In genomic region chr16:20591076-20591705, GRCm38 (mm10) we compare ENCODE assay signal across 9 mouse cellular contexts. TPM values are rescaled to one million over a fixed set of nuclear protein-coding genes. Genes with fewer than 3 reads are reported as not detected.
DNase-seq lines count a peak whose midpoint lies in the region; ATAC-seq and TF ChIP-seq lines count a peak whose summit lies in the region.
"Had no signal": no experiment of that assay in that cellular context is flagged by ENCODE, and none has a peak within 500 bp of the region (broad histone marks: within the 10 kb centered on the region; RNA-seq: fewer than 3 reads in every experiment).

No protein-coding gene starts in this region.

- WGBS in forebrain, embryonic 15.5 days: 3% methylated on average over 44 of the region's 48 CpGs
- WGBS in liver, embryonic 15.5 days (ENCODE audit: insufficient replicate concordance): 5% methylated on average over 48 of the region's 48 CpGs

- H3K27me3 ChIP-seq in ES-Bruce4 (ENCODE audit: control insufficient read depth, insufficient read depth, low read length, poor library complexity, severe bottlenecking): no peaks in the 10 kb centered on the region; the same call in 1 of the 2 replicates
- peaks cover 56% of the 10 kb centered on the region for H3K27me3 ChIP-seq in forebrain, embryonic 15.5 days
- peaks cover 76% of the 10 kb centered on the region for H3K27me3 ChIP-seq in liver, embryonic 15.5 days

- H3K4me3 ChIP-seq in ES-Bruce4 (ENCODE audit: low read depth, low read length): peak overlapping the region; percentile 35
- peak overlapping the region; percentile 14 for H3K4me3 ChIP-seq in forebrain, embryonic 15.5 days
- H3K4me3 ChIP-seq in liver, embryonic 15.5 days (replicated peaks): 0 out of 2 replicates have a peak overlapping the region, but pooled peaks have one; percentile 4
- no peak overlapping the region for H3K4me3 ChIP-seq in layer of hippocampus, adult 2 months

- no peak overlapping the region for H3K27ac ChIP-seq in ES-Bruce4 (ENCODE audit: insufficient read depth, low read length)
- no peak overlapping the region for H3K27ac ChIP-seq in forebrain, embryonic 15.5 days (replicated peaks)
- H3K27ac ChIP-seq in liver, embryonic 15.5 days (replicated peaks): no peak overlapping the region
- no peak overlapping the region for H3K27ac ChIP-seq in layer of hippocampus, adult 2 months

- peak overlapping the region; percentile 98 for H3K4me2 ChIP-seq in forebrain, embryonic 15.5 days (replicated peaks)
- H3K4me2 ChIP-seq in liver, embryonic 15.5 days: peak overlapping the region; percentile 68

- no peak for TF ChIP-seq EP300 in ES-Bruce4 (IDR thresholded peaks at IDR 0.05; ENCODE audit: insufficient read depth, low read depth, low read length)

- no peak overlapping the region for H3K9ac ChIP-seq in ES-Bruce4 (ENCODE audit: low read depth, poor library complexity, severe bottlenecking)
- H3K9ac ChIP-seq in forebrain, embryonic 15.5 days (replicated peaks): no peak overlapping the region
- no peak overlapping the region for H3K9ac ChIP-seq in liver, embryonic 15.5 days

- H3K4me1 ChIP-seq in ES-Bruce4 (ENCODE audit: control insufficient read depth, insufficient read depth, low read length): no peaks in the 10 kb centered on the region
- peaks cover 23% of the 10 kb centered on the region for H3K4me1 ChIP-seq in forebrain, embryonic 15.5 days
- peaks cover 48% of the 10 kb centered on the region for H3K4me1 ChIP-seq in liver, embryonic 15.5 days (replicated peaks)

- DNase-seq in gastrocnemius, postnatal 10 days: peak; percentile 15
- DNase-seq in gastrocnemius, postnatal 36 days: no peak
- DNase-seq in layer of hippocampus, adult 2 months (ENCODE audit: low spot score in 2 of 2): no peak
- DNase-seq in thymus, postnatal 10 days (ENCODE audit: low spot score in 2 of 2): no peak
- DNase-seq: cerebellum, adult 11 months had no signal

- no peaks in the 10 kb centered on the region for H3K9me3 ChIP-seq in ES-Bruce4 (replicated peaks; ENCODE audit: control insufficient read depth, insufficient read depth, low read length, poor library complexity, severe bottlenecking)
- H3K9me3 ChIP-seq in forebrain, embryonic 15.5 days: no peaks in the 10 kb centered on the region
- H3K9me3 ChIP-seq in liver, embryonic 15.5 days (replicated peaks): no peaks in the 10 kb centered on the region

- no peak for TF ChIP-seq POLR2A in ES-Bruce4 (IDR thresholded peaks at IDR 0.05; ENCODE audit: insufficient read depth, low read length)

- 0 out of 2 replicates have a peak, but pooled peaks have one; percentile 9 for ATAC-seq in forebrain, embryonic 15.5 days (replicated peaks)
- ATAC-seq in liver, embryonic 15.5 days (ENCODE audit: insufficient read depth): no peak
- no peak for ATAC-seq in frontal cortex, adult (ENCODE audit: low TSS enrichment)

- no peak for TF ChIP-seq CTCF in ES-Bruce4 (IDR thresholded peaks at IDR 0.05; ENCODE audit: low read depth, low read length)
- TF ChIP-seq CTCF in layer of hippocampus, adult 2 months (conservative IDR thresholded peaks at IDR 0.05): no peak

- H3K36me3 ChIP-seq in ES-Bruce4 (ENCODE audit: control insufficient read depth, insufficient read depth, low read length, poor library complexity, severe bottlenecking): no peaks in the 10 kb centered on the region
- no peaks in the 10 kb centered on the region for H3K36me3 ChIP-seq in forebrain, embryonic 15.5 days
- H3K36me3 ChIP-seq in liver, embryonic 15.5 days (replicated peaks): no peaks in the 10 kb centered on the region

- intact Hi-C loops in gastrocnemius, postnatal 36 days (cut with DNase I): no loop called here

RNA-seq across cellular contexts. Expression of gene Vwa5b2, which starts 1.9 kb away (rescaled TPM):
- under 1 TPM; 0.07 to 0.16 TPM for total RNA-seq in gastrocnemius, postnatal 10 days (2021)
- not detected for total RNA-seq in gastrocnemius, postnatal 36 days (2021)
- polyA plus RNA-seq in ES-Bruce4 (2011; ENCODE audit: insufficient read depth, insufficient read length, low read depth, missing spikeins): 1.2 TPM in 2 replicates
- polyA plus RNA-seq in forebrain, embryonic 15.5 days (2015; fragmentation: Nextera tagmentation; extraction: Ambion mirVana): 4.3 and 5.3 TPM in 2 replicates
- 0.21 and 0.33 TPM in 2 replicates for polyA plus RNA-seq in liver, embryonic 15.5 days (2015; fragmentation: Nextera tagmentation; extraction: Ambion mirVana)
- 10 to 100 TPM; 25.2 to 27.2 TPM for total RNA-seq in layer of hippocampus, adult 2 months (2021)

RNA-seq across cellular contexts. Expression of gene Eef1akmt4, which starts 20.2 kb away (rescaled TPM):
- 1 to 10 TPM; 4.8 to 5.7 TPM for total RNA-seq in gastrocnemius, postnatal 10 days (2021)
- total RNA-seq in gastrocnemius, postnatal 36 days (2021): 1 to 10 TPM; 3.7 to 5.5 TPM
- polyA plus RNA-seq in ES-Bruce4 (2011; ENCODE audit: insufficient read depth, insufficient read length, low read depth, missing spikeins): 9.4 and 10.8 TPM in 2 replicates
- 16.3 and 18.9 TPM in 2 replicates for polyA plus RNA-seq in forebrain, embryonic 15.5 days (2015; fragmentation: Nextera tagmentation; extraction: Ambion mirVana)
- 16.0 and 16.2 TPM in 2 replicates for polyA plus RNA-seq in liver, embryonic 15.5 days (2015; fragmentation: Nextera tagmentation; extraction: Ambion mirVana)
- total RNA-seq in layer of hippocampus, adult 2 months (2021): 1 to 10 TPM; 2.4 to 3.2 TPM

RNA-seq across cellular contexts. Expression of gene Gm49333, which starts 20.2 kb away (rescaled TPM):
- total RNA-seq in gastrocnemius, postnatal 10 days (2021): under 1 TPM; 0.09 to 0.42 TPM
- total RNA-seq in gastrocnemius, postnatal 36 days (2021): not detected
- not detected in 2 replicates for polyA plus RNA-seq in ES-Bruce4 (2011; ENCODE audit: insufficient read depth, insufficient read length, low read depth, missing spikeins)
- polyA plus RNA-seq in forebrain, embryonic 15.5 days (2015; fragmentation: Nextera tagmentation; extraction: Ambion mirVana): not detected in 2 replicates
- polyA plus RNA-seq in liver, embryonic 15.5 days (2015; fragmentation: Nextera tagmentation; extraction: Ambion mirVana): 0.08 TPM in 1 of 2 replicates, not detected in the other
- not detected for total RNA-seq in layer of hippocampus, adult 2 months (2021)

RNA-seq across cellular contexts. Expression of gene Alg3, which starts 20.3 kb away (rescaled TPM):
- total RNA-seq in gastrocnemius, postnatal 10 days (2021): 10 to 100 TPM; 10.6 to 11.5 TPM
- 10 to 100 TPM; 12.7 to 15.8 TPM for total RNA-seq in gastrocnemius, postnatal 36 days (2021)
- polyA plus RNA-seq in ES-Bruce4 (2011; ENCODE audit: insufficient read depth, insufficient read length, low read depth, missing spikeins): 36.7 and 39.3 TPM in 2 replicates
- polyA plus RNA-seq in forebrain, embryonic 15.5 days (2015; fragmentation: Nextera tagmentation; extraction: Ambion mirVana): 30.5 and 34.0 TPM in 2 replicates
- polyA plus RNA-seq in liver, embryonic 15.5 days (2015; fragmentation: Nextera tagmentation; extraction: Ambion mirVana): 20.7 and 22.9 TPM in 2 replicates
- 10 to 100 TPM in 1 of 2 experiments, 1 to 10 TPM in 1; 9.7 to 15.4 TPM for total RNA-seq in layer of hippocampus, adult 2 months (2021)

RNA-seq across cellular contexts. Expression of gene Camk2n2, which starts 29.9 kb away (rescaled TPM):
- 1 to 10 TPM; 2.6 to 3.0 TPM for total RNA-seq in gastrocnemius, postnatal 10 days (2021)
- 1 to 10 TPM; 1.0 to 1.3 TPM for total RNA-seq in gastrocnemius, postnatal 36 days (2021)
- polyA plus RNA-seq in ES-Bruce4 (2011; ENCODE audit: insufficient read depth, insufficient read length, low read depth, missing spikeins): 1.7 and 2.4 TPM in 2 replicates
- polyA plus RNA-seq in forebrain, embryonic 15.5 days (2015; fragmentation: Nextera tagmentation; extraction: Ambion mirVana): 19.2 and 20.9 TPM in 2 replicates
- 0.10 and 0.12 TPM in 2 replicates for polyA plus RNA-seq in liver, embryonic 15.5 days (2015; fragmentation: Nextera tagmentation; extraction: Ambion mirVana)
- total RNA-seq in layer of hippocampus, adult 2 months (2021): 10 to 100 TPM; 69.1 to 84.4 TPM

Comparison
In these comparisons a context has a peak if more than half of its experiments do, and no peak if none do; other contexts are left out.
1. RNA of gene Vwa5b2, which starts 1.9 kb away (total RNA-seq): 25.2 to 27.2 TPM in layer of hippocampus, adult 2 months; 0.07 to 0.16 TPM in gastrocnemius, postnatal 10 days and not detected in gastrocnemius, postnatal 36 days; every median in the first group is over 10 times any median in the second.